In the genomic region with DNA sequence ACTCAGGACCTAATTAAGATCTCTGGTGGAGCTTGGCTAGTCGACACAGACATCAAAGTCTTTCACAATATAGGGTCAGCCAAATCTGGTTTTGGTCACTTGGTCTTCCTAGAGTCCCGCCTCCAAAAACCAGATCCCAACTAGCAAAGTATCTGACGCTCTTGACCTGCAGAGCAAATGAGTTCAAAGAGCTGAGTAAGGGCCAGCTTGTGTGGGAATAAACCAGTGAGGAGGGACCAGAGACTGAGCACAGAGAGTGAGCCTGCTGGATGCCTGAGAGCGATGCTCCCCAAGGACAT, we compare ENCODE assay signal across 8 mouse cellular contexts. TPM values are rescaled to one million over a fixed set of nuclear protein-coding genes. Genes with fewer than 3 reads are reported as not detected.
A peak's percentile ranks its signal among the peaks of the same experiment; 100 is the strongest.
DNase-seq lines count a peak whose midpoint lies in the region; ATAC-seq and TF ChIP-seq lines count a peak whose summit lies in the region.

No protein-coding gene starts in this region.

- peak; percentile 13; the same call in 1 of the 2 replicates for ATAC-seq in kidney, embryonic 16.5 days (ENCODE audit: low FRiP score, low TSS enrichment)
- no peak for ATAC-seq in embryonic facial prominence, embryonic 15.5 days (ENCODE audit: insufficient number of reproducible peaks, low FRiP score, low TSS enrichment, low read depth)
- ATAC-seq in hindbrain, postnatal 0 days: no peak
- peak; percentile 7 for ATAC-seq in midbrain, embryonic 16.5 days

- peaks cover 10% of the 10 kb centered on the region for H3K27me3 ChIP-seq in kidney, embryonic 16.5 days (ENCODE audit: insufficient read depth, low read length)
- no peaks in the 10 kb centered on the region for H3K27me3 ChIP-seq in kidney, adult 2 months (replicated peaks; ENCODE audit: control insufficient read depth, insufficient read depth, low read length)
- H3K27me3 ChIP-seq in embryonic facial prominence, embryonic 15.5 days: peaks cover 17% of the 10 kb centered on the region
- H3K27me3 ChIP-seq in hindbrain, postnatal 0 days (ENCODE audit: insufficient read depth, low read length): no peaks in the 10 kb centered on the region
- H3K27me3 ChIP-seq in midbrain, embryonic 16.5 days (ENCODE audit: control insufficient read depth, insufficient read depth, low read depth, low read length): no peaks in the 10 kb centered on the region

- H3K4me2 ChIP-seq in kidney, embryonic 16.5 days (replicated peaks; ENCODE audit: low read depth, low read length): peak overlapping the region; percentile 87
- H3K4me2 ChIP-seq in embryonic facial prominence, embryonic 15.5 days (replicated peaks): peak overlapping the region; percentile 84
- H3K4me2 ChIP-seq in hindbrain, postnatal 0 days (ENCODE audit: low read depth, low read length): peak overlapping the region; percentile 67
- peak overlapping the region; percentile 58 for H3K4me2 ChIP-seq in midbrain, embryonic 16.5 days (ENCODE audit: low read length)

- TF ChIP-seq POLR2A in kidney, adult 2 months (IDR thresholded peaks at IDR 0.05; ENCODE audit: low read depth, low read length): no peak

- H3K9ac ChIP-seq in kidney, embryonic 16.5 days (replicated peaks; ENCODE audit: low read length): peak overlapping the region; percentile 74; the same call in 1 of the 2 replicates
- no peak overlapping the region for H3K9ac ChIP-seq in embryonic facial prominence, embryonic 15.5 days
- peak overlapping the region; percentile 71; the same call in 1 of the 2 replicates for H3K9ac ChIP-seq in hindbrain, postnatal 0 days (replicated peaks; ENCODE audit: low read length)
- H3K9ac ChIP-seq in midbrain, embryonic 16.5 days (ENCODE audit: low read depth, low read length): peak overlapping the region; percentile 81

- H3K27ac ChIP-seq in kidney, embryonic 16.5 days (ENCODE audit: low read length): no peak overlapping the region
- H3K27ac ChIP-seq in kidney, adult 2 months (ENCODE audit: insufficient read depth, low read depth, low read length): no peak overlapping the region
- no peak overlapping the region for H3K27ac ChIP-seq in embryonic facial prominence, embryonic 15.5 days (replicated peaks)
- H3K27ac ChIP-seq in hindbrain, postnatal 0 days: no peak overlapping the region; the same call in 1 of the 2 replicates
- no peak overlapping the region for H3K27ac ChIP-seq in midbrain, embryonic 16.5 days (ENCODE audit: low read length)

- H3K4me1 ChIP-seq in kidney, embryonic 16.5 days (ENCODE audit: insufficient read depth, low read length): peaks cover 25% of the 10 kb centered on the region
- peaks cover 5% of the 10 kb centered on the region; the same call in 1 of the 2 replicates for H3K4me1 ChIP-seq in kidney, adult 2 months (ENCODE audit: control insufficient read depth, insufficient read depth, low read length)
- peaks cover 24% of the 10 kb centered on the region for H3K4me1 ChIP-seq in embryonic facial prominence, embryonic 15.5 days
- H3K4me1 ChIP-seq in hindbrain, postnatal 0 days (ENCODE audit: insufficient read depth, low read length): peaks cover 12% of the 10 kb centered on the region
- H3K4me1 ChIP-seq in midbrain, embryonic 16.5 days (ENCODE audit: control insufficient read depth, insufficient read depth, low read length): peaks cover 28% of the 10 kb centered on the region

- H3K36me3 ChIP-seq in kidney, embryonic 16.5 days (ENCODE audit: insufficient read depth, low read length): no peaks in the 10 kb centered on the region
- H3K36me3 ChIP-seq in kidney, adult 2 months (ENCODE audit: control insufficient read depth, insufficient read depth, low read length): no peaks in the 10 kb centered on the region
- H3K36me3 ChIP-seq in embryonic facial prominence, embryonic 15.5 days: no peaks in the 10 kb centered on the region
- no peaks in the 10 kb centered on the region for H3K36me3 ChIP-seq in hindbrain, postnatal 0 days (ENCODE audit: insufficient read depth, low read length)
- H3K36me3 ChIP-seq in midbrain, embryonic 16.5 days (ENCODE audit: control insufficient read depth, insufficient read depth, low read length): no peaks in the 10 kb centered on the region

- intact Hi-C loops in left cerebral cortex, postnatal 14 days (cut with DNase I): no loop called here

- peak overlapping the region; percentile 58 for H3K4me3 ChIP-seq in kidney, embryonic 16.5 days (ENCODE audit: low read length)
- H3K4me3 ChIP-seq in kidney, adult 2 months (ENCODE audit: insufficient read depth, low read depth, low read length): no peak overlapping the region
- H3K4me3 ChIP-seq in embryonic facial prominence, embryonic 15.5 days (replicated peaks): peak overlapping the region; percentile 52; the same call in 1 of the 2 replicates
- peak overlapping the region; percentile 63 for H3K4me3 ChIP-seq in hindbrain, postnatal 0 days (ENCODE audit: low read length)
- peak overlapping the region; percentile 67 for H3K4me3 ChIP-seq in midbrain, embryonic 16.5 days (ENCODE audit: low read depth, low read length)

- WGBS in kidney, embryonic 16.5 days: 26% methylated on average over 4 of the region's 4 CpGs
- 31% methylated on average over 4 of the region's 4 CpGs for WGBS in kidney, adult 2 months
- WGBS in embryonic facial prominence, embryonic 15.5 days: 33% methylated on average over 4 of the region's 4 CpGs
- 33% methylated on average over 4 of the region's 4 CpGs for WGBS in hindbrain, postnatal 0 days
- WGBS in midbrain, embryonic 16.5 days: 23% methylated on average over 4 of the region's 4 CpGs

- no peak for DNase-seq in kidney, adult 2 months
- DNase-seq in hindbrain, postnatal 0 days (ENCODE audit: low spot score): no peak
- DNase-seq in lung, postnatal 36 days: no peak
- no peak for DNase-seq in left cerebral cortex, adult 9 months (ENCODE audit: low spot score in 2 of 2)
- DNase-seq in left cerebral cortex, postnatal 14 days (ENCODE audit: low spot score in 2 of 2): no peak

- H3K9me3 ChIP-seq in kidney, embryonic 16.5 days (ENCODE audit: low read length): no peaks in the 10 kb centered on the region
- no peaks in the 10 kb centered on the region for H3K9me3 ChIP-seq in embryonic facial prominence, embryonic 15.5 days (replicated peaks)
- no peaks in the 10 kb centered on the region for H3K9me3 ChIP-seq in hindbrain, postnatal 0 days (ENCODE audit: low read length)
- no peaks in the 10 kb centered on the region for H3K9me3 ChIP-seq in midbrain, embryonic 16.5 days (replicated peaks; ENCODE audit: control insufficient read depth, low read length, poor library complexity, severe bottlenecking)

- no peak for TF ChIP-seq CTCF in kidney, adult 2 months (conservative IDR thresholded peaks at IDR 0.05; ENCODE audit: insufficient read depth, insufficient read length, low read depth, low read length)
- no peak for TF ChIP-seq CTCF in hindbrain, postnatal 0 days (IDR thresholded peaks at IDR 0.05; ENCODE audit: low read depth)

RNA-seq across cellular contexts. Expression of a gene that starts 0.6 kb away (rescaled TPM):
- 24.5 and 25.0 TPM in 2 replicates for polyA plus RNA-seq in kidney, embryonic 16.5 days (2015; fragmentation: Nextera tagmentation; extraction: Ambion mirVana)
- polyA plus RNA-seq in kidney, adult 2 months (2012; rRNA removed): 12.4 and 15.9 TPM in 2 replicates
- 39.7 and 42.4 TPM in 2 replicates for polyA plus RNA-seq in embryonic facial prominence, embryonic 15.5 days (2015; fragmentation: Nextera tagmentation; extraction: Ambion mirVana)
- 246 and 262 TPM in 2 replicates for total RNA-seq in hindbrain, postnatal 0 days (2014; rRNA removed)
- polyA plus RNA-seq in hindbrain, postnatal 0 days (2015; fragmentation: Nextera tagmentation; extraction: Ambion mirVana): 114 and 128 TPM in 2 replicates
- 173 and 192 TPM in 2 replicates for polyA plus RNA-seq in midbrain, embryonic 16.5 days (2015; fragmentation: Nextera tagmentation; extraction: Ambion mirVana)
- total RNA-seq in left cerebral cortex, postnatal 14 days (2021): 100 to 1,000 TPM; 102 to 110 TPM

RNA-seq across cellular contexts. Expression of a gene that starts 38.2 kb away (rescaled TPM):
- polyA plus RNA-seq in kidney, embryonic 16.5 days (2015; fragmentation: Nextera tagmentation; extraction: Ambion mirVana): 27.1 and 28.3 TPM in 2 replicates
- 20.2 and 27.5 TPM in 2 replicates for polyA plus RNA-seq in kidney, adult 2 months (2012; rRNA removed)
- polyA plus RNA-seq in embryonic facial prominence, embryonic 15.5 days (2015; fragmentation: Nextera tagmentation; extraction: Ambion mirVana): 30.3 and 33.1 TPM in 2 replicates
- total RNA-seq in hindbrain, postnatal 0 days (2014; rRNA removed): 38.3 and 46.2 TPM in 2 replicates
- polyA plus RNA-seq in hindbrain, postnatal 0 days (2015; fragmentation: Nextera tagmentation; extraction: Ambion mirVana): 25.0 and 26.9 TPM in 2 replicates
- 16.6 and 23.3 TPM in 2 replicates for polyA plus RNA-seq in midbrain, embryonic 16.5 days (2015; fragmentation: Nextera tagmentation; extraction: Ambion mirVana)
- total RNA-seq in left cerebral cortex, postnatal 14 days (2021): 10 to 100 TPM; 65.1 to 73.8 TPM

RNA-seq across cellular contexts. Expression of a gene that starts 47.5 kb away (rescaled TPM):
- 118 TPM in 2 replicates for polyA plus RNA-seq in kidney, embryonic 16.5 days (2015; fragmentation: Nextera tagmentation; extraction: Ambion mirVana)
- 40.2 and 47.6 TPM in 2 replicates for polyA plus RNA-seq in kidney, adult 2 months (2012; rRNA removed)
- 93.7 and 100 TPM in 2 replicates for polyA plus RNA-seq in embryonic facial prominence, embryonic 15.5 days (2015; fragmentation: Nextera tagmentation; extraction: Ambion mirVana)
- 60.6 and 65.6 TPM in 2 replicates for total RNA-seq in hindbrain, postnatal 0 days (2014; rRNA removed)
- polyA plus RNA-seq in hindbrain, postnatal 0 days (2015; fragmentation: Nextera tagmentation; extraction: Ambion mirVana): 65.4 and 66.5 TPM in 2 replicates
- polyA plus RNA-seq in midbrain, embryonic 16.5 days (2015; fragmentation: Nextera tagmentation; extraction: Ambion mirVana): 78.0 and 85.0 TPM in 2 replicates
- total RNA-seq in left cerebral cortex, postnatal 14 days (2021): 10 to 100 TPM; 62.0 to 64.8 TPM

Comparison
In these comparisons a context has a peak if more than half of its experiments do, and no peak if none do; other contexts are left out.
1. ATAC-seq: peak in kidney, embryonic 16.5 days (single experiment) and midbrain, embryonic 16.5 days (single experiment); none in embryonic facial prominence, embryonic 15.5 days (single experiment) and hindbrain, postnatal 0 days (single experiment).
2. Peak in every context shown above with its lines, with median percentiles within 50 percentile points of each other: H3K4me2 ChIP-seq.